Mouse (Mus musculus): ENCODE measurements around the gene Gm49380. TPM values are rescaled to one million over a fixed set of nuclear protein-coding genes. Genes with fewer than 3 reads are reported as not detected.
"Not testable (repeated sequence)": the region's sequence is repeated elsewhere in the genome, so short reads cannot be mapped to it uniquely, and the experiment has no call there.

Gm49380 gene
- polyA plus RNA-seq, 1 experiment from 2014 or later, result 0.14 TPM

DNA sequence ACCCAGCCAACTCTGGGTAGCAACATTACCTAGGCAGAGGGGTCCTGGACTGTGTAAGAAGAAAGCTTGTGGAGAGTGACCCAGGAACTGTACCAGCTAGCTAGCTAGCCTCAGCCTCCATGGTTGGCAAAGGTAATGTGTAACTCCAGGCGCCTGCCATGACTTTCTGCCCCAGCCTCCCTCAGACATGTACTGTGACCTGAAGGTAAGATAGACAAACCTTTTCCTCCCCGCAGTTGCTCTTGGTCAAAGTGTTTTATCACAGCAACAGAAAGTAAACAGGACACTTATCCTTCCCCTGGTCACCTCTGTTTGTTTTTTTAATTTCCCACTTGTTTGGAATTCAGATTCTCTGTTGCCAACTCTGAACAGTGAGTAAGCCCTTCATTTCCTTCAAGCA, 1.2 kb upstream of the Gm49380 start:
- no peaks in the 10 kb centered on the region for H3K27me3 ChIP-seq (replicated peaks; ENCODE audit: control insufficient read depth, insufficient read depth, low read length)
- H3K9ac ChIP-seq (ENCODE audit: low read depth, low read length), result no peak overlapping the region
- no peak overlapping the region for H3K27ac ChIP-seq (ENCODE audit: low read depth, low read length)
- no peaks in the 10 kb centered on the region for H3K36me3 ChIP-seq (ENCODE audit: control insufficient read depth, insufficient read depth, low read length)
- no peak for ATAC-seq
- WGBS, result 100% methylated on average over 2 of the region's 2 CpGs
- peaks cover 10% of the 10 kb centered on the region for H3K4me1 ChIP-seq (ENCODE audit: control insufficient read depth, insufficient read depth, low read depth, low read length)
- no peak overlapping the region for H3K4me2 ChIP-seq (ENCODE audit: low read length)
- no peak overlapping the region for H3K4me3 ChIP-seq (ENCODE audit: low read length)
- no peaks in the 10 kb centered on the region for H3K9me3 ChIP-seq (ENCODE audit: control insufficient read depth, low read length)

- not testable (repeated sequence) for H3K4me3 ChIP-seq (ENCODE audit: low read length); H3K4me2 ChIP-seq (ENCODE audit: low read length); H3K36me3 ChIP-seq (ENCODE audit: control insufficient read depth, insufficient read depth, low read length); H3K9ac ChIP-seq (ENCODE audit: low read depth, low read length); H3K27ac ChIP-seq (ENCODE audit: low read depth, low read length); H3K9me3 ChIP-seq (ENCODE audit: control insufficient read depth, low read length); ATAC-seq; H3K27me3 ChIP-seq (replicated peaks; ENCODE audit: control insufficient read depth, insufficient read depth, low read length)
- 64% methylated on average over 8 of the region's 12 CpGs for WGBS
- H3K4me1 ChIP-seq (ENCODE audit: control insufficient read depth, insufficient read depth, low read depth, low read length), result peaks cover 34% of the 10 kb centered on the region
Observed at GRCm38 (mm10) chr9:44111909-44112308, 1.4 kb downstream of the Gm49380 start.

- H3K27ac ChIP-seq (ENCODE audit: low read depth, low read length), result no peak overlapping the region
- no peak for ATAC-seq
- no peak overlapping the region for H3K9ac ChIP-seq (ENCODE audit: low read depth, low read length)
- H3K27me3 ChIP-seq (replicated peaks; ENCODE audit: control insufficient read depth, insufficient read depth, low read length), result no peaks in the 10 kb centered on the region
- no peaks in the 10 kb centered on the region for H3K9me3 ChIP-seq (ENCODE audit: control insufficient read depth, low read length)
- H3K4me1 ChIP-seq (ENCODE audit: control insufficient read depth, insufficient read depth, low read depth, low read length), result peaks cover 42% of the 10 kb centered on the region
- H3K4me2 ChIP-seq (ENCODE audit: low read length), result peak overlapping the region; percentile 11
- WGBS, result 36% methylated on average over 9 of the region's 9 CpGs
- H3K36me3 ChIP-seq (ENCODE audit: control insufficient read depth, insufficient read depth, low read length), result no peaks in the 10 kb centered on the region
- no peak overlapping the region for H3K4me3 ChIP-seq (ENCODE audit: low read length)
Observed at GRCm38 (mm10) chr9:44109360-44110095, 3.8 kb downstream of the Gm49380 start.

DNA sequence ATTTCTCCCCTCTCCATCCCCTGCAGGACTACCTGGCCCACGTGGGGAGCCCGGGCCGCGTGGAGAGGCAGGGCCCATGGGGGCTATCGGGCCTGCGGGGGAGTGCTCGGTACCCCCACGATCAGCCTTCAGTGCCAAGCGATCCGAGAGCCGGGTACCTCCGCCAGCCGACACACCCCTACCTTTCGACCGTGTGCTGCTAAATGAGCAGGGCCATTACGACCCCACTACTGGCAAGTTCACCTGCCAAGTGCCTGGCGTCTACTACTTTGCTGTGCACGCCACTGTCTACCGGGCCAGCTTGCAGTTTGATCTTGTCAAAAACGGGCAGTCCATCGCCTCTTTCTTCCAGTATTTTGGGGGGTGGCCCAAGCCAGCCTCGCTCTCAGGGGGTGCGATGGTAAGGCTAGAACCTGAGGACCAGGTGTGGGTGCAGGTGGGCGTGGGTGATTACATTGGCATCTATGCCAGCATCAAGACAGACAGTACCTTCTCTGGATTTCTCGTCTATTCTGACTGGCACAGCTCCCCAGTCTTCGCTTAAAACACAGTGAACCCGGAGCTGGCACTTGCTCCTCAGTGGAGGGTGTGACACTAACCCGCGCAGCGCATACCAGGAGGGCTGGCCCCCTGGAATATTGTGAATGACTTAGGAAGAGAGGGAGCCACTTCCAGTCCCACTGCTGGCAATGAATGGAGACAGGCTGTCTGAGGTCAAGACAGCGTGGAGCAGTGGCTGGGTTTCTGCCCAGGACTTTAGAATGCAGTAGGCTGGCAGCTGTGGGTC, 4.8 kb downstream of the Gm49380 start:
- H3K27ac ChIP-seq (ENCODE audit: low read depth, low read length), result no peak overlapping the region
- H3K4me2 ChIP-seq (ENCODE audit: low read length), result peak overlapping the region; percentile 47
- no peaks in the 10 kb centered on the region for H3K36me3 ChIP-seq (ENCODE audit: control insufficient read depth, insufficient read depth, low read length)
- peak overlapping the region; percentile 44; the same call in 1 of the 2 replicates for H3K9ac ChIP-seq (ENCODE audit: low read depth, low read length)
- no peaks in the 10 kb centered on the region for H3K9me3 ChIP-seq (ENCODE audit: control insufficient read depth, low read length)
- H3K27me3 ChIP-seq (replicated peaks; ENCODE audit: control insufficient read depth, insufficient read depth, low read length), result no peaks in the 10 kb centered on the region
- peaks cover 42% of the 10 kb centered on the region for H3K4me1 ChIP-seq (ENCODE audit: control insufficient read depth, insufficient read depth, low read depth, low read length)
- no peak for ATAC-seq
- no peak overlapping the region for H3K4me3 ChIP-seq (ENCODE audit: low read length)
- WGBS, result 73% methylated on average over 31 of the region's 31 CpGs

DNA sequence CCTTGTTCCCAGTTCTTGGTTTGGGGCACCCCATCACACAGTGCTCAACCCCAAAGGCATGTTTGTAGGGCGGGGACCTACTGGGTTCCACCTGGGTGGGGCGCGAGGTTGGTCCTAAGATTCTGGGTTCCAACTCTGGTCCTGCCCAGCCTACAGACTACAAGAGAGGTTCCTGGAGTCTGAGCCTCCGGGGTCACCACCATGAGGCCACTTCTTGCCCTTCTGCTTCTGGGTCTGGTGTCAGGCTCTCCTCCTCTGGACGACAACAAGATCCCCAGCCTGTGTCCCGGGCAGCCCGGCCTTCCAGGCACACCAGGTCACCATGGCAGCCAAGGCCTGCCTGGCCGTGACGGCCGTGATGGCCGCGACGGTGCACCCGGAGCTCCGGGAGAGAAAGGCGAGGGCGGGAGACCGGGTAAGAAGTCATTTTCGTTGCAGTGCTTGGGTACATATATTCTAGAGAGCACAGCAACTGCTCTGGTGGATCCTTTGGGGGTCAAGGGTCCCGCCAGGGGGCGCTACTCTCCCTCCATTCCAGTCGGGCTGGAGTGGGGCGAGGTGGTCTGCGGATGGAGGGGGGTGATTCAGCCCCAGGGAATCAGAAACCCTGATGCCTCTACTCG, 5.6 kb downstream of the Gm49380 start:
- H3K9ac ChIP-seq (ENCODE audit: low read depth, low read length), result peak overlapping the region; percentile 44
- H3K36me3 ChIP-seq (ENCODE audit: control insufficient read depth, insufficient read depth, low read length), result no peaks in the 10 kb centered on the region
- no peaks in the 10 kb centered on the region for H3K27me3 ChIP-seq (replicated peaks; ENCODE audit: control insufficient read depth, insufficient read depth, low read length)
- peak overlapping the region; percentile 80 for H3K27ac ChIP-seq (ENCODE audit: low read depth, low read length)
- no peaks in the 10 kb centered on the region for H3K9me3 ChIP-seq (ENCODE audit: control insufficient read depth, low read length)
- peak; percentile 21 for ATAC-seq
- H3K4me3 ChIP-seq (ENCODE audit: low read length), result peak overlapping the region; percentile 6; the same call in 1 of the 2 replicates
- H3K4me2 ChIP-seq (ENCODE audit: low read length), result peak overlapping the region; percentile 47
- H3K4me1 ChIP-seq (ENCODE audit: control insufficient read depth, insufficient read depth, low read depth, low read length), result peaks cover 42% of the 10 kb centered on the region
- WGBS, result 28% methylated on average over 25 of the region's 25 CpGs

DNA sequence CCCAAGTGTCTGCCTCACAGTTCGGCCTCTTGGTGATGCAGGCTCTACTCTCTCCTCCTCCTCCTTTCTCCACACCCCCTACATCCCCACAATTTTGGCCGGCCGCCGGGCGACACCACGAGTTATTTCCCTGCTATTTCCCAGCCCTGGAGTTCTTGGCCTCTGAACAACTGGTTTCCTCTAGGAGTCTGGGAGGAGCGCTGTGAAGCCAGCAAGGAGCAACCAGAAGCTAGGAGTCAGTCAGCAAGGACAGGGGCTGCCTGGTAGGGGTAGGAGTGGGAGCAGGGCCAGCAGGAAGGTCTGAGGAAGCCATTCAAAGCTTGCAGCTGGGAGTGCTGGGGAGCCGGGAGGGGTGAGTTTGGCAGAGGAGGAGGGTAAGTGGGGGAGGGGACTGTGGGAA, 6.2 kb downstream of the Gm49380 start, which contains the start of gene C1qtnf5:
Gene C1qtnf5 (plus strand): TSS at position 136 of the 400 bp plus-strand sequence.
- H3K4me1 ChIP-seq (ENCODE audit: control insufficient read depth, insufficient read depth, low read depth, low read length), result peaks cover 42% of the 10 kb centered on the region
- no peaks in the 10 kb centered on the region for H3K27me3 ChIP-seq (replicated peaks; ENCODE audit: control insufficient read depth, insufficient read depth, low read length)
- peak within 1 kb of the TSS; percentile 6; the same call in 1 of the 2 replicates for H3K4me3 ChIP-seq (ENCODE audit: low read length)
- 29% methylated on average over 8 of the region's 8 CpGs for WGBS
- no peaks in the 10 kb centered on the region for H3K36me3 ChIP-seq (ENCODE audit: control insufficient read depth, insufficient read depth, low read length)
- H3K4me2 ChIP-seq (ENCODE audit: low read length), result peak within 1 kb of the TSS; percentile 47
- ATAC-seq, result peak; percentile 87
- H3K27ac ChIP-seq (ENCODE audit: low read depth, low read length), result peak within 1 kb of the TSS; percentile 80
- H3K9ac ChIP-seq (ENCODE audit: low read depth, low read length), result peak within 1 kb of the TSS; percentile 44
- H3K9me3 ChIP-seq (ENCODE audit: control insufficient read depth, low read length), result no peaks in the 10 kb centered on the region

- no peak overlapping the region for H3K9ac ChIP-seq (ENCODE audit: low read depth, low read length)
- H3K4me2 ChIP-seq (ENCODE audit: low read length), result no peak overlapping the region
- no peaks in the 10 kb centered on the region for H3K9me3 ChIP-seq (ENCODE audit: control insufficient read depth, low read length)
- peaks cover 42% of the 10 kb centered on the region for H3K4me1 ChIP-seq (ENCODE audit: control insufficient read depth, insufficient read depth, low read depth, low read length)
- ATAC-seq, result no peak
- H3K27me3 ChIP-seq (replicated peaks; ENCODE audit: control insufficient read depth, insufficient read depth, low read length), result no peaks in the 10 kb centered on the region
- no peaks in the 10 kb centered on the region for H3K36me3 ChIP-seq (ENCODE audit: control insufficient read depth, insufficient read depth, low read length)
- 74% methylated on average over 4 of the region's 4 CpGs for WGBS
- peak overlapping the region; percentile 80 for H3K27ac ChIP-seq (ENCODE audit: low read depth, low read length)
- no peak overlapping the region for H3K4me3 ChIP-seq (ENCODE audit: low read length)
Observed at GRCm38 (mm10) chr9:44106596-44106995, 6.7 kb downstream of the Gm49380 start.

DNA sequence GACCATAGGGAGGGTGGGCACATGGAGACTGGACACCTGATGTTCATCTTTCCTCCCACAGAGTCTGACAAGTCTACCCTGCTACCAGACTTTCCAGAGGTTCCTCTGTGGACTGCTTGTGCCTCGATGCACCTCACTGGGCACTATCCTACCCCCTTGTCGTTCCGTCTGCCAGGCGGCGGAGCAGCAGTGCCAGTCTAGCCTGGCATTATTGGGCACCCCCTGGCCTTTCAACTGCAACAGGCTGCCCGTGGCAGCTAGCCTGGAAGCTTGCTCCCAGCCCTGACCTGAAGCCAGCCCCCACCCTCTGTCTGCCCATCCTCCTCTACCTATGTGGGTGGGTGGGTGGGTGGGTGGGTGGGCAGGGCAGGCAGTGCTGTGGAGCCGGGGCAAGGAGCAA, 7.1 kb downstream of the Gm49380 start:
- Histone ChIP-seq H3K27me3 (replicated peaks; ENCODE audit: control insufficient read depth, insufficient read depth, low read length) (no peaks in the 10 kb centered on the region), H3K4me3 (ENCODE audit: low read length) (no peak overlapping the region), H3K4me1 (ENCODE audit: control insufficient read depth, insufficient read depth, low read depth, low read length) (peaks cover 42% of the 10 kb centered on the region), H3K9ac (ENCODE audit: low read depth, low read length) (no peak overlapping the region), H3K36me3 (ENCODE audit: control insufficient read depth, insufficient read depth, low read length) (no peaks in the 10 kb centered on the region), H3K27ac (ENCODE audit: low read depth, low read length) (no peak overlapping the region; the same call in 1 of the 2 replicates), H3K4me2 (ENCODE audit: low read length) (no peak overlapping the region), H3K9me3 (ENCODE audit: control insufficient read depth, low read length) (no peaks in the 10 kb centered on the region)
- 74% methylated on average over 7 of the region's 7 CpGs for WGBS
- no peak for ATAC-seq

- WGBS, result 91% methylated on average over 10 of the region's 10 CpGs
- Histone ChIP-seq H3K27me3 (replicated peaks; ENCODE audit: control insufficient read depth, insufficient read depth, low read length) (no peaks in the 10 kb centered on the region), H3K27ac (ENCODE audit: low read depth, low read length) (no peak overlapping the region), H3K36me3 (ENCODE audit: control insufficient read depth, insufficient read depth, low read length) (no peaks in the 10 kb centered on the region), H3K4me1 (ENCODE audit: control insufficient read depth, insufficient read depth, low read depth, low read length) (peaks cover 42% of the 10 kb centered on the region), H3K9me3 (ENCODE audit: control insufficient read depth, low read length) (no peaks in the 10 kb centered on the region), H3K4me3 (ENCODE audit: low read length) (no peak overlapping the region), H3K9ac (ENCODE audit: low read depth, low read length) (no peak overlapping the region), H3K4me2 (ENCODE audit: low read length) (no peak overlapping the region)
- no peak for ATAC-seq
Observed at GRCm38 (mm10) chr9:44105781-44106180, 7.5 kb downstream of the Gm49380 start.
